Mouse (Mus musculus) inflammation-experienced regulatory T-cells, adult 16 weeks (primary cell): ENCODE results near the gene Chrm1. TPM values are rescaled to one million over a fixed set of nuclear protein-coding genes. Genes with fewer than 3 reads are reported as not detected.

Source experiments
- polyA plus RNA-seq: library from polyadenylated mRNA; unstranded; fragments of 100-300 nt; shearing (Covaris generic); gene quantifications from one replicate; pipeline ENCODE4 v1.2.1, GENCODE M21; 2017

Chrm1 gene
- polyA plus RNA-seq = not detected

GRCm38 (mm10) chr19:8663360-8663839 lies at the start of gene Chrm1:
Gene Chrm1, plus strand, starts transcription at chr19:8663789.

GRCm38 (mm10) chr19:8617904-8618303 lies 45.7 kb upstream of the Chrm1 start, which contains the start of gene Slc22a6:
Gene Slc22a6, plus strand, starts transcription at chr19:8618039.

GRCm38 (mm10) chr19:8722907-8723573 lies 59.5 kb downstream of the Chrm1 start, which contains the start of gene Slc3a2:
Gene Slc3a2, minus strand, starts transcription at chr19:8723369.

Other genes with a start within 250 kb of the Chrm1 start
- gene Slc22a8, start 72.5 kb upstream of the Chrm1 start, polyA plus RNA-seq = not detected
- gene Slc22a6, start 45.8 kb upstream of the Chrm1 start, polyA plus RNA-seq = not detected
- 132 TPM for gene Slc3a2, start 59.6 kb downstream of the Chrm1 start, polyA plus RNA-seq
- 88.5 TPM for gene Wdr74, start 72.0 kb downstream of the Chrm1 start, polyA plus RNA-seq
- 1.1 TPM for gene 1700092M07Rik, start 76.9 kb downstream of the Chrm1 start, polyA plus RNA-seq
- 189 TPM for gene Stx5a, start 77.6 kb downstream of the Chrm1 start, polyA plus RNA-seq
- 324 TPM for gene Nxf1, start 93.3 kb downstream of the Chrm1 start, polyA plus RNA-seq
- gene Tmem223, start 107.2 kb downstream of the Chrm1 start, polyA plus RNA-seq = 107 TPM
- 167 TPM for gene Tmem179b, start 110.7 kb downstream of the Chrm1 start, polyA plus RNA-seq
- 6.1 TPM for gene Taf6l, start 122.6 kb downstream of the Chrm1 start, polyA plus RNA-seq
- gene Polr2g, start 134.8 kb downstream of the Chrm1 start, polyA plus RNA-seq = 172 TPM
- 4.3 TPM for gene Zbtb3, start 138.8 kb downstream of the Chrm1 start, polyA plus RNA-seq
- 57.9 TPM for gene Ttc9c, start 155.5 kb downstream of the Chrm1 start, polyA plus RNA-seq
- 5.4 TPM for gene Hnrnpul2, start 156.2 kb downstream of the Chrm1 start, polyA plus RNA-seq
- not detected for gene AC129217.1, start 166.0 kb downstream of the Chrm1 start, polyA plus RNA-seq
- gene Bscl2, start 173.7 kb downstream of the Chrm1 start, polyA plus RNA-seq = 112 TPM
- gene Gng3, start 175.4 kb downstream of the Chrm1 start, polyA plus RNA-seq = 0.45 TPM
- not detected for gene Lrrn4cl, start 187.0 kb downstream of the Chrm1 start, polyA plus RNA-seq
- 165 TPM for gene Ubxn1, start 207.7 kb downstream of the Chrm1 start, polyA plus RNA-seq
- gene Uqcc3, start 217.1 kb downstream of the Chrm1 start, polyA plus RNA-seq = 82.7 TPM
- gene Lbhd1, start 219.9 kb downstream of the Chrm1 start, polyA plus RNA-seq = 75.6 TPM
- gene Gm49403, start 220.1 kb downstream of the Chrm1 start, polyA plus RNA-seq = not detected
- gene 1810009A15Rik, start 225.1 kb downstream of the Chrm1 start, polyA plus RNA-seq = 74.5 TPM
- not detected for gene Gm49416, start 225.1 kb downstream of the Chrm1 start, polyA plus RNA-seq
- 55.6 TPM for gene Ints5, start 229.2 kb downstream of the Chrm1 start, polyA plus RNA-seq
- gene Ganab, start 234.3 kb downstream of the Chrm1 start, polyA plus RNA-seq = 145 TPM